Mouse (Mus musculus): ENCODE measurements around the gene Prmt3.
A peak's percentile ranks its signal among the peaks of the same experiment; 100 is the strongest.

Gene Prmt3

DNA sequence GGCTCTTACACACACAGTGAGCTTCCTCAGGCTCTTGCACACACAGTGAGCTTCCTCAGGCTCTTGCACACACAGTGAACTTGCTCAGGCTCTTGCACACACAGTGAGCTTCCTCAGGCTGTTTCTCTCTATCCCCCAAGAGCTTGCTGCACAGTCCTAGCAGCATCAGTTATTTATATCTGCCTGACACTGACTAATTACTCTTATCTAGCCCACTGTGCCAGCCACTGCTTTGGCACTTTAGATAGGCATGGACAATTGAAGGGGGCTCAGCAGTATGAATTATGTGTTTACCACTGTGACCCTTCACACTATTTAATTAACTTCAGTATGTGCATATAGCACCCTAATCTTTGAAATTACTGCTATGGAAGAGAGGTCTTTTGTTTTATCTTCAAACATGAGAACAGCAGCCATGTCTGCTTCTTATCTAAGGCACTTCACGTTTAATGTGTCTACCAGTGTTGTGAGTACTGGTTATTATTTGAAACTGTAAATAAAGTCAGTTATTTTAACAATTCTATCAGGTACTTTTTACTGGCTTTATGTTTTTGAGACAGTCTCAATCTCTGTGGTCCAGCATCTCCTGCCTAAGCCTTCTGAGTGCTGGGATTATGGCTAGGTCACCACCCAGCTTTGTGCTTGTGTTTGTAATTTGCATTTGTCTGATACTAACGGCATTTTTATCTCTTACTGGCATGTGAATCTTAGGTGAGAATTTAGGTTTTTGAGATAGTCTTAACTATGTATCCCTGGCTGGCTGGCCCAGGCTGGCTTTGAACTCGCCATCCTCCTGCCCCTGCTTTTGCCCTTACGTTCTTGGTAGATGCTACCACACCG lies 75.4 kb downstream of the Prmt3 start:
- DNase-seq (ENCODE audit: low read depth, low spot score) = no peak

DNA sequence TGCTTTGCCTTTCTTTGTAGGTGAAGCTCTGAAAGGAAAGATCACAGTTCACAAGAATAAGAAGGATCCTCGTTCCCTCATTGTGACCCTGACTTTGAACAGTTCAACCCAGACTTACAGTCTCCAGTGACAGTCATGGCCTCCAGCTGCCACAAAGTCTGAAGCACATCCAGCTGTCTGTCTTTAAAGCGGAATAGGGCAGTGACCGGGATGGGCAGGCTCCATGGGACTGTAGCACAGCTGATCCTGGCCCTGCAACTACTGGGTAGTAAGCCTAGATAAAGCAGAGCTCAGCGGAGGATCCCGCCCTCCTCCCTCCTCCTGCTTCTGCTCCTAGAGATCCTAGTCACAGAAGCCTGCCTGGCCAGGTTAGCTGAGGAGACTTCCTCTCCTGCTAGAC lies 79.2 kb downstream of the Prmt3 start:
- DNase-seq (ENCODE audit: low read depth, low spot score) = no peak

DNA sequence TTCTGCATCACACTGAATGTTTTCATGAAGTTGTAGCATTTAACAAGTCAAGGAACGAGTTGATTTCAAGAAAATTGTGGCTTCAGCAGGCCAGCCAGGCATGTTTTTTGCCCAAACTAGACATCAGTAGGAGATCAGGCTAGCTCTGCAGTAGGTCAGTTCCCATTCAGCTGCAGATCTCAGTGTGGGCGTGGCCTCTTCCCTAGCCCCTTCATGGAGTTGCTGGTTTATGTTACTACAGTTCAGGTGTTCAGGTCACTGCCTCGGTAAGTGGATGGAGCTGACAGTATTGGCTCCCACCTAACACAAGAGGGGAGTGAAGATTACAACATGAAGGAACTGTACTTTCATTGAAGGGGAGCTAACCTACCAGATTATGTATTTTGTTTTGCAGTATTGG lies 80.1 kb downstream of the Prmt3 start:
- no peak for DNase-seq (ENCODE audit: low read depth, low spot score)

DNA sequence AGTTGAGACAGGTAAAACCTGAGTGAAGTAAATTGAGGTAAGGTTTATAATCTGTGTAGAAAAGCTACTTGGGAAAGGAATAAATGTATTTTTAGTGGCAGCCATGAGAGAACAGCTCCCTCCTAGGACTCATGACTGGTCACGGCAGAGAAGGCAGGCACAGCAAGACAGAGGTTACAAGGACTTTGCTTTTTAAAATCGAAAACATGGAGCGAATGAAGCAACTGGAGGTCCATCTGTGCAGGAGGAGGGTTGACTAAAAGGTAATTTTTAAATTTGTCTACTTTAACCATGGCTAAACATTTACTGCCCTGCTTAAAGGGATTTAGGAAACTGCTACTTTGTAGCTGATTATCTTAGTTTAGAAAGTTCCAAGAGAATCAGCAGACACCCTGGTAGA lies 81.7 kb downstream of the Prmt3 start:
- no peak for DNase-seq (ENCODE audit: low read depth, low spot score)

DNA sequence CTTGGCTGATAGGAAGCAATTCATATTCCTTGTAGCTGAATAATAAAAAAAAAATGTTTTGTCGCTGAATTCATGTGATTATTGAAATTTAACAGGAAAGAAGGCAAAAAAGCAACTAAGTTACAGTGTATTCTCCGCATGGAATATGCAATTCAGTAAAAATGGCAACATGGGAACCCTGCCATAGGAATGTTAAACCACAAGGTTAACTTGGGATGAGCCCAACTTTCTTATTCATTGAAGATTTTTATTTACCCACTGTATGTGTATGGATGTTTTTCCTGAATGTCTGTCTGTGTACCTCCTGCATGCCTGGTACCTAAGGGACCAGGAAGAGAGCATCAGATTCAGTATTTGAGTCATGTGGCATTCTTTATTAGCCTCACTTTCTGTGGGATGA lies 83.0 kb downstream of the Prmt3 start:
- no peak for DNase-seq (ENCODE audit: low read depth, low spot score)

DNA sequence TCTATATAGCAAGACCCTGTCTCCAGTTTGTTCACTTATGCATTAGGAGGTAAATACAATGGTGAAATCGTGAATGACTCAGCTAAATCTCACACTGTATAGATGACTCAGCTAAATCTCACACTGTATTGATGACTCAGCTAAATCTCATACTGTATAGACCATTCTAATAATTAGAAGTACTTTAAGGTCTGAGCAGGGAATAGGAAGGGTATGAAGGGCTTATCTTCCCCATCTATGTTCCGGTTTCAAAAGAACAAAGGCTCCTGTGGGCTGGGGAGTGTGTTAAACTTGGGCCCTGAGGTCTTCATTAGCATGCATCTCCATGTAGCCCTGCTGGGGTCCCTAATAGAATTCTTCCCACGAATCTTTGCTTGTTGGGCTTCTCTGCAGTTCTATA lies 85.6 kb downstream of the Prmt3 start:
- peak; percentile 3 for DNase-seq (ENCODE audit: low read depth, low spot score)

DNA sequence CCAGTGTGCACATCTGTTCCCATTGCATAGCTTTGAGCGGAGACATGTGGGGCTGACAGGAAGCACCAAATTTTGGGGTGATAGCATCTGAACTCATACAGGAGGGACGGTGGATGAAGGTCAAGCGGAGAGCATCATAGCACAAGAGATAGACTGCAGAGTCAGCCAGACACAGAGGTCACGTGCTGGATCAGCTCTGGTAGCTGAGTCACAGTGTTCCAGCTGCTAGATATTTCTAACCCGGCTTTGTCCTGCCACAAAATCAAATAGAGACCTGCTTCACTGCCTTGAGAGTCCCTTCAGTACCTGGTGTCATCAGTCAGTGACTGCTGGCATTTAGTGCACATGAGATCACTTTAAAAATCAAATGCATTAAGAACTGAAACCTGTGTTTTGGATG lies 91.5 kb downstream of the Prmt3 start:
- DNase-seq (ENCODE audit: low read depth, low spot score) = no peak

DNA sequence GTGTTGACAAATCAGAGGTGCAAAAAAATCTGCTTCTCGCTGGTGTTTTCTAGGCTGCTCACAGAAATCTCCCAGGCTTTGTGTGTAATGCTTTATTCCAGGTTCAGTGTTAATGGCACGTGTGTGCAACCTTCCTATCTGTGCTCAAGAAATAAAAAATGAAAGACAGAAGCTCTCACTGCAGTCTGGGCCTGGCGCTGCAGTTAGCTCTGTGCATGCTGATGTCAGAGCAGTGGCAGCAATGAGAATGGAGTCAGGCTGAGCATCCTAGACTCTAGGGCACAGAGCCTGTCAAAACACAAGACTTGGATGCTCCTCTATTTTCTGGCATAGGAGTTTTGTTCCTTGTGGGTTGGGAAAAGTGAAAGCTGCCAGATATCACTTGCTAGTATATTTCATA lies 92.1 kb downstream of the Prmt3 start:
- DNase-seq (ENCODE audit: low read depth, low spot score) = no peak

DNA sequence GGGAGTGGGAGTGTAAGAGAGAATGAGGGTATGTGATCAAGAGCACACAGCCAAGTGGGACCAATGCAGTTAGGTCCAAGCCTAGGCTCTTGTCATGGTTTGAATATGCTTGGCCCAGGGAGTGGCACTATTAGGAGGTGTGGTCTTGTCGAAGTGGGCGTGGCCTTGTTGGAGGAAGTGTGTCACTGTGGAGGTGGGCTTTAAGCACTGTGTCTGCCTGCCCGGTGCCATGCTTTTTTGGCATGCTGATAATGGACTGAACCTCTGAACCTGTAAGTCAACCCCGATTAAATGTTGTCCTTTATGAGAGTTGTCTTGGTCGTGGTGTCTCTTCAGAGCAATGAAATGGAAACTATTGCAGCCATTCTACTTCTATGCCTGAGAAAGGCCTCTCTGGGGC lies 99.2 kb downstream of the Prmt3 start:
- no peak for DNase-seq (ENCODE audit: low read depth, low spot score)

DNA sequence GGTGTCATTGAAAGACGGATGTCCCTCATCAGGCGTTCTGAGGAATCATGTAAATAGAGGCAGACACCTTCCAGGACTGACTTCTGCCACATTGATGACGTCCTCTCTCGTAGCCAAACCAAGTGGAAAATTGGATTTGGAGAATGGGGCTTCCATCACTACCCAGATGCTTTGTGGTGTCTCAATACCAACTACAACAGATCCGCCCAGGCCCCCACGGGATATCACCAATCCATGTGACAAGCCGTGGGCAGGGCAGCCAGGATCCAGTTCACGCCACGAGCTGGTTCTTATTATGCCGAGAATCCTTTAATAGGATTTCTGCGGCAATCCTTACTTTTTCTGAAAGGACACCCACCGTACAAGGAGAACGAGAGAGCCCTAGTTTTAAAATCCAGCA lies 100.9 kb downstream of the Prmt3 start:
- DNase-seq (ENCODE audit: low read depth, low spot score) = no peak

DNA sequence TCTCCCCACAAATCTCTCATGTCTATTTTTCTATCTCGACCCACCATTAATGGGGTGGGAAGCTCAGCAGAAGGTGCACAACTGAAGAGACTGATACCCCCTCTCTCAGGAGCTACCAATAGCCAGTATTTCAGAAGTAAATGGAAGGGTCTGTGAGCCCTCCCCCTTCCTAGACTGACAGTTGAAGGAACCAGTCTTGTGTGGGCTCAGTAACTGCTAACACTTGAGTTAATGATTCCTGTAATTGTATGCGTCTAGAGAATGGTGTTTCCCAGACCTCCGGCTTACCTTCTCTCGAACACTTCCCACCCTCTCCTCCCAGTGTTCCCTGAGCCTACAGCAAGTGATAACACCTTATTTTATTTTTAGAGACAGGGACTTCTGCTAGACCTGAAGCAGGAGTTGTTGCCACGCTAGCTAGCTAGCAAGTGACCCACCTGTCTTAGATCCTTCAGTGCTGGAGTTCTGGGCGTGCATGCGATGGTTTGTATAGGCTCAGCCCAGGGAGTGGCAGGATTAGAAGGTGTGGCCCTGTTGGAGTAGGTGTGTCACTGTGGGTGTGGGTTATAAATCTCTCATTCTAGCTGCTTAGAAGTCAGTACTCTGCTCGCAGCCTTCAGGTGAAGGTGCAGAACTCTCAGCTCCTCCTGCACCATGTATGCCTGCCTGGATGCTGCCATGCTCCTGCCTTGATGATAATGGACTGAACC lies 102.0 kb downstream of the Prmt3 start:
- no peak for DNase-seq (ENCODE audit: low read depth, low spot score)

DNA sequence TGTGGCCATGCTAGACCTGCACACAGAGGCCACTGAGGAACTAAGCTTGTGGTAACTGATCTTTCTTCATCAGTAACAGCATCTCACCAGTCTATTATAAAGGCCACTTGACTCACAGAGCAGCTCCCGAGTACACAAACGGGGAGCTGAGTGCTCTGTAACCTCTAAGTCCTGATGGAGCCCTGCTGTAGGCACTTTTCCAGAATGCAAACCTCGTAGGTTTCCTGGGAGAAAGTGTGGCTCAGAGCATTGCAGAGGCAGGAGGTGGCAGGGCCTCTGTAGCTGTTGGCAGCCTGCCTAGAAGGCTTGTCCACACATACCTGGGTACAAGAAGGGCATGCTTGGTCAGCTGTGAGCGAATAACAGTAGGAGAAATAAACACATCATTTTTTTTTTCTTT lies 104.1 kb downstream of the Prmt3 start:
- no peak for DNase-seq (ENCODE audit: low read depth, low spot score)

DNA sequence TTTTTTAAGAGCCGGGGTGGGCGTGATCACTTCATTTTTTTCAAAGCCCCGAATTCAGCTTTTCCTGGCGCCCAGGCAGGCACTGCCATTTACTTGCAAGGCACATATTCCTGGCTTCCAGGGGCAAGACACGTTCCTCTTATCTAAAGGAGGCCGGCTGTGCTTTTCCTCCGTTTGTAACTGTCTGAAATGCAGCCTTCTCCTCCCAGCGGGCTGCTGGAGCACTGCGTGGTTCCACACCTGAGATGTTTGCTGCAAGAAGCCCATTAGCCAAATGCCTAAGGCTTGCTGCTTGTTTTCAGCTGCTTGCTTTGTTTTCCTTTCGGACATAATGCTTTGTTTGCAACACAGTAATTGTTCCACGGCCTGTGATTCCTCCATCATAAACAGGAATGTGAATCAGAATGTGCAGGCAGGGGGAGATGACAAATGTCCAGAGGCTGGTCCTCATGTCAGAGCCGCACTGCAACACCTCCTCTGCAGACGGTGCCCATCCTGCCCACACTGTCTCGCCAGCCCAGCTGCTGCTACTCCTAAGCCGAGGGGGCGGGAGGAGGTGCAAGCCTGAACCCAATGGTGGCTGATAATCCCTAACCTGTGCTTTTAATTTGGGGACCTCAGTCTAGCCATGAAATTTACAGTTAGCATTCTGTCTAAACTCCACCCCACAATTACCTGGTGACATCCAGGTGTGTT lies 104.7 kb downstream of the Prmt3 start:
- no peak for DNase-seq (ENCODE audit: low read depth, low spot score)

DNA sequence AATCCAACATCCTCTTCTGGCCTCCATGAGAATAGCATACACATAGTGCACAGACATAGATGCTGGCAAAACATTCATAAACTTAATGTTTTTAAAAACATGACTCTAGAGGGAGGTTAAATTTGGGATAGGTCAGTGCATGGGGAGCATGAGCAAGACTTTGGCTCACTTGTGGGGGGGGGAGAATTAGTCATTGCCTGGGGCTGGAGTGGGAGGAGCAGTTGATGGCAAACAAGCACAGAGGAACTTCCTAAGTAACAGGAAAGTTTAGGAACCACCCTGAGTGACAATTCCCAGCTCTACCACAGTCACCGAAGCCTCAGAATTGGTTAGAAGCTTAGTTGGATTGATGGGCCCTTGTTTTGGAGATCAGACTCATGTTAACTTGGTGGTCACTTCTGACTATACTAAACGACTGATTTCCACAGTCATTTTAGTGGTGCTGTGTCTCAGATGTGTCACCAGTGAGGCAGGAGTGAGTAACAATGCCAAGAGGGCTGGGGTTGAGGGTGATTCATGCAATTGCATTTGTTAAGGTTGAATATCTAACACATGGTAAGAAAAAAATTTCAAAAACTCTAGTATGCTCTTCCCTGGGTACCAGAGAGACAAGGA lies 109.7 kb downstream of the Prmt3 start:
- DNase-seq (ENCODE audit: low read depth, low spot score) = no peak

DNA sequence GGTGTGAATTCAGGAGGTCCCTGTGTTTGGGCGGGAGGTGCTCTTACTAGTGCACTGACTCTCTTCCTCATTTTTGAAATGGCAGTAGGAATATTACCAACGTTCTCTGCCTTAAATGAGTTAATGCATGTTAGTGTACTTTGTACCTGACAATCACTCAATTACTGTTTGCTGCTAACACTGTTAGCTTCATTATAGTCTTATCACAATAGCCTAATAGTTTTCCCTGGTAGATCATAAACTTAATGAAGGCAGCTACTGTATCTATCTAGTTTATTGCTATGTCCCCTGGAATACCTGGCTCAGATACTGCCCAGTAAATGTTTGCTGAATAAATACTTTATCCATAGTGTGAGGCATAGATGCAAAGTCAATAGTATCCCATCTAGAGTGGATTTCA lies 116.6 kb downstream of the Prmt3 start:
- no peak for DNase-seq (ENCODE audit: low read depth, low spot score)

DNA sequence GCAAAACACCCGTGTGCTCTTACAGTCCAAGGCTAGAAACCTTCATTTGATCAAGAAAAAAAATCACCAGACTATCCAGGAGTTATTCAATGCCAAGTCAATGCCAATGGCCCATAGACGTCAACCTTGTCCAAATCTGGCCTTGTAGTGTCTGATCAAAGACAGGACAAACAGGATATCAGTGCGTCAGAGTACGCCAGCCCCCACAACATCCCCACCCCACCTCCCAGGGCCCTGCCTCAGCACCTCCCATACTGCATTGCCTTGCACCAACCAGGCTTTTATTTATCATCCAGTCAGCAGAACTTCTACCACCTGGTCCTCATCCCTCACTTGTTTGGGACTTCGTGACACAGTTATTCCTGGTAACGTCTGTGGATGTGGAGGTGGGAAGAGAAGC lies 117.2 kb downstream of the Prmt3 start:
- DNase-seq (ENCODE audit: low read depth, low spot score) = no peak

DNA sequence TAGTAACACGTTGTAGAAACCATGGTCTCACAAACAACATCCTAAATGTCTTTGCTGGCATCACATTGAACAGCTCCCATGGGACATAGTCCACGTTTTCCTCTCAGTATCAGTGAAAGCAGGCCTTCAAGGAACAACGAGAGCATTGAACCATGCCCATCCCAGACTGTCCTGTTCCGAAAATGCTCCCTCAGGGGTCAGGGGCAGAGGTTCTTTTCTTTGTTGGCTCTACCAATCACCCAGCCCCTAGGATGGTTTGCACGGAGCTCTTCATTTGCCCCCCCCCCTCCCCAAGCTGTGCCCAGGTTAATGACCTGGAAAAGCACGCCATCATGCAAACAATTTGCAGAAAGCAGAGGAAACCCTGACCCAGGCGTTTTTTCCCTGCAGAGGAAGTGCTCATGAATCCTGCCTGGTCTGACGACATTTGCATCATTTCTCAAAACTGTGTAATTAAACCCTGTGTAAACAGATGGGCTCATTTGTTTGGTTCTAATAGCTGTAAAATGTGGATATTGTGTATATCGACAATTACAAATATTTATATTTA lies 123.9 kb downstream of the Prmt3 start:
- DNase-seq (ENCODE audit: low read depth, low spot score) = no peak

DNA sequence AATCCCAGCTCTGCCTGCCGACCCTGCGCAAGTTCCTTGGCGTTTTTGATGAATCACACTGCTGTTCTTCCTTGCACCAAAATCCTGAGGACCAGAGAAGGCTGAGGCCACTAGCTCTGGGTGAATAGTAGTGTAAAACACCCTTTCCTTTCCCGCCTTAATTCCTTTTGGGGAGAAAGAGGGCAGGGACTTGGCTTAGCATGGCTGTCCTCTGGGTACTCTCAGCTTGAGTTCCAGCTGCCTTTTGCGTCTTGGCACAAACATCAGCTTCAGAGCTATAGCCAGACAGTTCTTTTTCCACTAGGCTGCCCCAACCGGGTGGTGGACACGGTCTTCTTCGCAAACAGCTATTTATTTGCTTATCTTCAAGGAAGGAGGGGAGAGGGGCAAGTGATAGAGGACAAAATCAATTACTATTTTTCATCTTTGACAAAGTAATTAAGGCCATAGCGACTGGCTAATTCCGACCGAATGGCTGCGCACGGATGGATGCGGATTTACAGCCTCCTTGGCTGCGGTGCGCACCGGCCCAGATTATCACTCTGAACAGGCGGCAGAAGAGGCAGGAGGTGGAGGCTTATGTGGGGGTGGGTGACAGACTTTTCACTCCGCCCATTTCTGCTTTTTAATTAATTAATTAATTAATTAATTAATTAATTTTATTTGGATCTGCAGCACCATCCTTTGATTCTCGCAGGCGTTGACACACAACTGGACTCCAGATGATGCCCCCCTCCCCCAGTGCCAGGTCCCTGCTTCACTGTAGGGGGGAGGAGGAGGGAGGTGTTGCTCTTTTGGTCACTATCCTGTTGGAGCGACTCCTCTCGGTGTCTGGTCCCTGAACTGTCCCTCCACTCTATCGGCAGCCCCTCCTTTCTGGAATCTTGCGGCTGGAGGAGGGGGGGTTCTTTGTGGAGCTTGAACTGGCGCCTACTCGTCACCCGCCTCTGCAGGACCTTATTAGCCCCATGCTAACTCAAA lies 129.3 kb downstream of the Prmt3 start:
- DNase-seq (ENCODE audit: low read depth, low spot score) = no peak
